Comparison of ENCODE assay signal across 1 mouse cellular context in the genomic region with DNA sequence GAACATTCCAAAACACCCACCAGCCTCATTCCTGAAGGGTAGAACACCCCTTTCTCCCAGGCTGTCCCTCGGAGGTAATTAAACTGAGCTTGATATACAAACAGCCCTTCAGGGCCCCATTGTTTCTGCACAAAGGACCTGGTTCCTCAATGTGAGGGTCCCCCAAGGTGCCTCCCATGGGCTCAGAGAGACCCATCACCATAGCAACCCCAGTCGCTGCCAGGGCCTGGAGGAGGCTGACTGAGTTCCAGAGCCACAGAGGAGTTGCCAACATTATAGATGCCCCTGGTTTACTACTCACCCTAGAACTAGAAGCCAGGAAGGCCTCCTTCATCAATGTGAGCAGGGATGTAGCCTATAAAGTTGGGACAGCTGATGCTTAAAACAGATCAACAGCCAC.
TF ChIP-seq lines count a peak whose summit lies in the region.

No protein-coding gene starts in this region.

TF ChIP-seq in MEL, 35 proteins besides CTCF, POLR2A, EP300 and RAD21 (continued from another document):
- TF ChIP-seq MYB (IDR thresholded peaks at IDR 0.05; ENCODE audit: low read depth, low read length) = no peak
- TF ChIP-seq CHD1 (IDR thresholded peaks at IDR 0.05; ENCODE audit: low read depth, low read length) = no peak
- no peak for TF ChIP-seq RCOR1 (IDR thresholded peaks at IDR 0.05; ENCODE audit: low read depth, low read length)
- no peak for TF ChIP-seq MAFK (IDR thresholded peaks at IDR 0.05; ENCODE audit: borderline replicate concordance, low read depth, low read length)
- no peak for TF ChIP-seq ZMIZ1 (IDR thresholded peaks at IDR 0.05; ENCODE audit: low read depth, low read length)
